Comparison of ENCODE assay signal across 24 mouse cellular contexts in the genomic region with DNA sequence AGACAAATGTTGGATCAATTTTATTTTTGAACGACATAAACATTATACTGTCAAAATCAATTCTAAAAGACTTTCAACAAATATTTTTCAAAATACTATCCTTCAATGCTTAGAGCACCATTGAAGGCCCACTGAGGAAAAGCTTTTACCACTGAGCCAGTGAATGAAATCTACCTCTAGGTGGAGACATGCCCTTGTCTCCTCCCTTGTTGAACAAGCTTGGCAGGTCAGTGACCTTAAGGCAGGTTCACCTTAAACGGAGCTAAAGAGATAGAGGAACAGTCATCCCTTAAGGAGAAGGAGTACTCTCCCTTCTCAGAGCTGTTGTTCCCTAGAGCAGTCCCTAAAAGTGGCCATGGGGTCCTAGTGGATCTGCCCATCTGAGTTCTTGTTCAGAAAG.
"Had no signal": no experiment of that assay in that cellular context is flagged by ENCODE, and none has a peak within 500 bp of the region (broad histone marks: within the 10 kb centered on the region; RNA-seq: fewer than 3 reads in every experiment).

No protein-coding gene starts in this region.

- H3K9ac ChIP-seq: liver, embryonic 12.5 days; liver, embryonic 15.5 days; lung, embryonic 15.5 days; midbrain, embryonic 13.5 days; neural tube, embryonic 13.5 days; stomach, embryonic 15.5 days had no signal

- H3K9me3 ChIP-seq: liver, embryonic 12.5 days; liver, embryonic 15.5 days; lung, embryonic 15.5 days; midbrain, embryonic 10.5 days; midbrain, embryonic 13.5 days; neural tube, embryonic 13.5 days; stomach, embryonic 15.5 days had no signal

- H3K4me2 ChIP-seq: liver, embryonic 12.5 days; liver, embryonic 15.5 days; lung, embryonic 15.5 days; midbrain, embryonic 13.5 days; neural tube, embryonic 13.5 days; stomach, embryonic 15.5 days had no signal

- H3K4me3 ChIP-seq: left cerebral cortex, adult 2 months; liver, embryonic 12.5 days; liver, embryonic 15.5 days; lung, embryonic 15.5 days; megakaryocyte, embryonic 14.5 days; midbrain, embryonic 10.5 days; midbrain, embryonic 13.5 days; myocyte; neural tube, embryonic 13.5 days; stomach, embryonic 15.5 days had no signal

- H3K27ac ChIP-seq: left cerebral cortex, adult 2 months; liver, embryonic 12.5 days; liver, embryonic 15.5 days; lung, embryonic 15.5 days; midbrain, embryonic 10.5 days; midbrain, embryonic 13.5 days; neural tube, embryonic 13.5 days; stomach, embryonic 15.5 days had no signal

- H3K4me1 ChIP-seq: liver, embryonic 12.5 days; liver, embryonic 15.5 days; lung, embryonic 15.5 days; megakaryocyte, embryonic 14.5 days; midbrain, embryonic 10.5 days; midbrain, embryonic 13.5 days; neural tube, embryonic 13.5 days; stomach, embryonic 15.5 days had no signal

- DNase-seq: kidney, adult 8-10 months; kidney, postnatal 14 days; kidney, postnatal 4 days; layer of hippocampus, adult 9-11 months; layer of hippocampus, postnatal 36 days; lung, adult 18-20 months; lung, postnatal 10 days; lung, postnatal 36 days; retina, postnatal 1 day; right cerebral cortex, postnatal 25 days; spleen, adult 18-20 months; thymus, adult 18-20 months; thymus, postnatal 36 days had no signal

- H3K36me3 ChIP-seq: liver, embryonic 12.5 days; liver, embryonic 15.5 days; lung, embryonic 15.5 days; midbrain, embryonic 10.5 days; midbrain, embryonic 13.5 days; neural tube, embryonic 13.5 days; stomach, embryonic 15.5 days had no signal

- ATAC-seq: liver, embryonic 12.5 days; midbrain, embryonic 13.5 days; midbrain, embryonic 16.5 days had no signal

- H3K27me3 ChIP-seq: liver, embryonic 12.5 days; liver, embryonic 15.5 days; lung, embryonic 15.5 days; megakaryocyte, embryonic 14.5 days; midbrain, embryonic 13.5 days; neural tube, embryonic 13.5 days; stomach, embryonic 15.5 days had no signal
